Mouse (Mus musculus) midbrain, embryonic 14.5 days (tissue): ENCODE measurements at regions not wholly inside any gene's neighbourhood (a gene's known extent, or its start where the extent isn't known, plus 50 kb on each side); places are given as distances from the start of the nearest gene placed in this dataset.

Experiments
- ATAC-seq: fragments of 200-750 bp; cut with Nextera tagmentation; 2 replicates; pipeline ENCODE4 v1.8.0; 2017; ENCODE audit warnings: moderate number of reproducible peaks, moderate library complexity; ENCODE audit not compliant: low FRiP score, low TSS enrichment
- DNase-seq: peaks from one replicate; pipeline ENCODE4 v3.0.0-alpha.2; 2015
- H3K27ac ChIP-seq: fragments of 300-500 bp; sonication (generic); replicated peaks from 2 replicates; pipeline ENCODE4 v1.5.1; 2014; ENCODE audit warnings: mild to moderate bottlenecking, low read depth, low read length, moderate library complexity
- H3K27me3 ChIP-seq: fragments of 300-500 bp; sonication (generic); 2 replicates; pipeline ENCODE4 v1.6.1; 2014; ENCODE audit warnings: low read length, control low read depth, mixed read lengths; ENCODE audit not compliant: control insufficient read depth, insufficient read depth
- H3K36me3 ChIP-seq: fragments of 300-500 bp; sonication (generic); 2 replicates; pipeline ENCODE4 v1.6.1; 2014; ENCODE audit warnings: low read length, control low read depth; ENCODE audit not compliant: control insufficient read depth, insufficient read depth
- H3K4me1 ChIP-seq: fragments of 300-500 bp; sonication (generic); 2 replicates; pipeline ENCODE4 v1.6.1; 2014; ENCODE audit warnings: mild to moderate bottlenecking, antibody characterized with exemption, low read length, control low read depth; ENCODE audit not compliant: control insufficient read depth, insufficient read depth
- H3K4me2 ChIP-seq: fragments of 300-500 bp; sonication (generic); 2 replicates; pipeline ENCODE4 v1.6.1; 2014; ENCODE audit warnings: mild to moderate bottlenecking, low read length, moderate library complexity
- H3K4me3 ChIP-seq: fragments of 300-500 bp; sonication (generic); replicated peaks from 2 replicates; pipeline ENCODE4 v1.5.1; 2014; ENCODE audit warnings: low read depth, low read length
- H3K9ac ChIP-seq: fragments of 300-500 bp; sonication (generic); replicated peaks from 2 replicates; pipeline ENCODE4 v1.6.1; 2014; ENCODE audit warnings: mild to moderate bottlenecking, low read length, moderate library complexity
- H3K9me3 ChIP-seq: fragments of 300-500 bp; sonication (generic); 2 replicates; pipeline ENCODE4 v1.6.1; 2016; ENCODE audit warnings: low read length, control low read depth, mixed read lengths; ENCODE audit not compliant: control insufficient read depth
- WGBS: fragments of 180-500 bp; shearing (Covaris S2); extraction: QIAGEN DNeasy Blood & Tissue Kit; methylation state at CpG from one replicate; pipeline ENCODE4 v1.1.7; 2014; 5-methylcytosine and 5-hydroxymethylcytosine counted together

DNA sequence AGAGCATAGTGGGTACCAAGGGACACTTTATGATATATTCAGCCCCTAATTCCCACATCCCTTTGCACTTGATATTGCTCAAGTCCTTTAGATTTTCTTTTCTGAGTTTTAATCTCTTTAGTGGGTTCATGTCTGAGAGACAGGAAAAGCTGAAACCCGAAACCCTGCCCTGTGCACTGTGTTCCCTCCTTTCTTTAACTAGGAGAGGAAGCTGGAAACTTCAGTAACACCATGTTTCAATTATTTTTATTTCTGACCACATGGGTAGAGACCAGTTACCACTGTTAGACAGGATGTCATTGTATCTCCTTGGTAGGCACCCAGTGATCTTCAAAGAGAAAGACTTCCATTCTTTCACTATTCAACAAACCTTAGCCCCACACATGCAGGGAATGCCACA, 362.4 kb upstream of the Flrt2 start:
- DNase-seq, result no peak
- WGBS, result 78% methylated on average over 1 of the region's 1 CpGs
- H3K4me2 ChIP-seq, result no peak overlapping the region
- no peak overlapping the region for H3K4me3 ChIP-seq
- no peak overlapping the region for H3K27ac ChIP-seq
- H3K4me1 ChIP-seq, result no peaks in the 10 kb centered on the region
- H3K27me3 ChIP-seq, result no peaks in the 10 kb centered on the region
- no peak for ATAC-seq
- H3K36me3 ChIP-seq, result no peaks in the 10 kb centered on the region
- no peaks in the 10 kb centered on the region for H3K9me3 ChIP-seq
- no peak overlapping the region for H3K9ac ChIP-seq

DNA sequence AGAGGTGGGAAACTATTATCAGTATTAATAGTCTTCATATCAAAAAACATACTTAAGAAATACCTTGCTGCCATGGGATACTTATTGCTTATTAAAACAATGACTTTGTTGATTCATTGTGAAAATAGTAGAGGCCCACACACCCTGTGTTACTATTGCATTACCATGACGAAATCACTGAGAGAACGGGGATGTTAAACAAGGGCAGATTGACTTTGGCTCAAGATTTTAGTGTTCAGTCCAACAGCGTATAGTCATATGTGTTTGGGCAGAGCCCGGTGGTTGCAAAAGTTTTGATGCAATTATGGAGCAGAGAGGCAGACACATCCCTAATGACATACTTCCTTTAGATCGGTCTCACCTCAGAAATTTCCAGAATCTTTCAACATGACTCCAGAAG, 344.2 kb upstream of the Flrt2 start:
- Histone ChIP-seq H3K4me2 (no peak overlapping the region), H3K27me3 (no peaks in the 10 kb centered on the region; the same call in 1 of the 2 replicates), H3K4me1 (no peaks in the 10 kb centered on the region), H3K27ac (no peak overlapping the region), H3K4me3 (no peak overlapping the region), H3K9ac (no peak overlapping the region), H3K36me3 (no peaks in the 10 kb centered on the region), H3K9me3 (no peaks in the 10 kb centered on the region)
- ATAC-seq (no peak), DNase-seq (no peak)
- WGBS, result 95% methylated on average over 5 of the region's 5 CpGs

DNA sequence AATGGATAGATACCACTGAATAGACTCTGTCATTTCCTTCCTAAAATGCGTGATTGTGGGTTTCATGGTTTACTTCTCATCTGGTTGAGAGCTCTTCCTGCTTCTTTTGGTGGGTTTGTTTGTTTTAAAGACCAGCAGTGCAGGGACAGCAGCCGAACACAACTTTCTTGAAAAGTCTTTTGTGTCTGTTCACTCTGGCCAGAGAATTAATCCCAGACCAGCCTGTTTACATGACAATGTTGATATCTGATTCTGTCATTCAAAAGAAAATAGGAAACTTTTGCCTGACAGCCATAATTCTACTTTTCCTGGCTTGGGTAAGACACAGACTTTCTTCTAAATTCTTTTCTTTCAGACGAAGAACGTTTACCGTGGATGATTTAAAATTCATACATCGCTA, 336.9 kb upstream of the Flrt2 start:
- WGBS, result 4% methylated on average over 6 of the region's 6 CpGs
- no peak overlapping the region for H3K27ac ChIP-seq
- peak; percentile 30 for DNase-seq

DNA sequence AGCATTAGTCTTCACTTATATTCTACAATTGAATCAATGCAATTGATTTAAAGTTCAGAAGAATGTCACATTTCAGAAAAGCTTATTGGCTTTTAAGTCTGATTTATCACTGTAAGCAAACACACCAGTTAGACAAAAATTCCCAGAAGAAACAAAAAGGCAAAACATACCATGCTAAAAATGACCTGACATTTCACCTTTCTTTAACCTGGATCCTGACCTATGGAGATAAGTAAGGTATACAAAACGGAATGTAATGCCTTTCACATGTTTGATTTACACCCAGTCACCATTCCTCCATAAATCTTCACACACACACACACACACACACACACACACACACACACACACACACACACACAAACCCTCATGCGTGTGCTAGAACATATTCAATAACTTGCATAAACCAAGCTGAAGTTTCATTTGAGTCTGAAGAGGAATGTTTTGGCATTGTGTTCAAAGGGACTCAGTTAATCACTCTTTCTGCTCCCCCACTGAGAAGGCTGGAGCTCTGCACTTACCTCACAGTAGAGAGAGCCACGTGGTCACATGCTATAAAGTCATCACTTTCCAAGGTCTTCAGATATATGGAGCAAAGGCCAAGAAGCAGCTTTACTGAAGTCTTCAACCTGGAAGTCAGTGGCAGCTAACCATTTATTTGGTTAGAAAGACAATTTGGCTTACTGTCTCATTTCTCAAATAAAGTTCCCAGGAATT, 307.6 kb upstream of the Flrt2 start:
- 49% methylated on average over 3 of the region's 3 CpGs for WGBS
- Histone ChIP-seq H3K27me3 (no peaks in the 10 kb centered on the region), H3K36me3 (no peaks in the 10 kb centered on the region), H3K9me3 (no peaks in the 10 kb centered on the region), H3K9ac (no peak overlapping the region), H3K4me1 (no peaks in the 10 kb centered on the region), H3K4me2 (no peak overlapping the region), H3K27ac (no peak overlapping the region), H3K4me3 (no peak overlapping the region)
- DNase-seq (no peak), ATAC-seq (no peak)

More for the DNA sequence above, 336.9 kb upstream of the Flrt2 start:
- Histone ChIP-seq H3K36me3 (no peaks in the 10 kb centered on the region), H3K4me2 (no peak overlapping the region), H3K9me3 (no peaks in the 10 kb centered on the region), H3K4me1 (peaks cover 6% of the 10 kb centered on the region; the same call in 1 of the 2 replicates), H3K4me3 (no peak overlapping the region), H3K27me3 (peaks cover 4% of the 10 kb centered on the region; the same call in 1 of the 2 replicates), H3K9ac (no peak overlapping the region)
- no peak for ATAC-seq

DNA sequence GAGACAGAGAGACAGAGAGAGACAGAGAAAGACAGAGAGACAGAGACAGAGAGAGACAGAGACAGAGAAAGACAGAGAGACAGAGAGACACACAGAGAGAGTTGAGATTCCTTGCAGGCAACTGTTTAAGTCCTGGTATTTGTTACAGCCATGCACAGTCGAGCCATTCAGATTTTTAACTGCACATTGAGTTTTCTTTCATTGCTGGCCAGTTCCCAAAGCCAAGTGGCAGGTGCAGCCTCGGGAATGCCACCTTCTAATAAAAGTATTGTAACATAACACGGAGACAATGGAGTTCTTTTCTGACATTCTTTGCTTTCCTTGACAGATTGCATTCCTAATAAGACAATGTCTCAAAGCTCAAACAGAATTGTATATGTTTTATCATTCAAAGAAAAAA, 306.3 kb upstream of the Flrt2 start:
- 42% methylated on average over 3 of the region's 3 CpGs for WGBS
- H3K9ac ChIP-seq, result no peak overlapping the region
- no peaks in the 10 kb centered on the region for H3K4me1 ChIP-seq
- no peak overlapping the region for H3K4me2 ChIP-seq
- H3K36me3 ChIP-seq, result no peaks in the 10 kb centered on the region
- DNase-seq (peak; percentile 14), ATAC-seq (no peak)
- H3K4me3 ChIP-seq, result no peak overlapping the region
- no peaks in the 10 kb centered on the region for H3K9me3 ChIP-seq
- no peak overlapping the region for H3K27ac ChIP-seq
- no peaks in the 10 kb centered on the region for H3K27me3 ChIP-seq

DNA sequence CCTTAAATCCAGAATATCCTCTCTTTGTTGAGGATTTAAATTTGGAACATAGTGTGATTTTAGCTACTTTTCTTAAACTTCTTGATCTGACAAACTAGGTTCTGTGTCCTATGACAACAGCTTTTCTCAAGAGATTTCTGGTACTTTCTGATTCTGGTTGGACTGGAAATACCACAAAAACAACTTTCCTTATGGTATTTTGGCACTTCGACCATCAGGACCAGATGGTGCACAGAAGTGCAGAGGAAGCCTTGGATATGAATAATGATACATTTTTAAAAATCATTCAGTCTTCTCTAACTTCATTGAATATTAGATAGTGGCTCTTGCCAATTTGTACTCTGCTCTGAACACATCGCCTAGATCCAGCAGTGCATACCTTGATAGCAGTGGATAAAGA, 303.8 kb upstream of the Flrt2 start:
- Histone ChIP-seq H3K9ac (no peak overlapping the region), H3K9me3 (no peaks in the 10 kb centered on the region), H3K4me2 (no peak overlapping the region), H3K4me3 (no peak overlapping the region), H3K27ac (no peak overlapping the region), H3K36me3 (no peaks in the 10 kb centered on the region), H3K4me1 (no peaks in the 10 kb centered on the region), H3K27me3 (no peaks in the 10 kb centered on the region)
- no peak for ATAC-seq
- DNase-seq, result no peak
- 91% methylated on average over 2 of the region's 2 CpGs for WGBS

DNA sequence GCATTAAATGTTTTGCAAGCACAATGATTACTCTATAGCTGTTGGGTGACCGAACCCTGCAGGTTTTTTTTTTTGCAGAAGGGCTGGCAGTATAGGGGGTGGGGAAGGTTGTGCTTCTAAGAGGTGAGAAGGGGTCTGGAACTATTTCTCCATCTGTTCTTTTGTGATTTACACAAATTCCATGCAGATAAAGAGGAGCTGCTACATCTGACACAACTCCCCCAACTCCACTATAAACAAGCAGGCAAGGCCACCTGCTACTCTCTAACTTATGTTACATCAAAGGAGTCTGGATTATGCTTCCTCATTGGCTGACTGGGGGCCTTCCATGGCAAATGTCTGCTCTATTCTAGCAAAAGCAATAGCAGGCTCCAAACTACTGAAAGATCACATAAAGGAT, 299.2 kb upstream of the Flrt2 start:
- DNase-seq (peak; percentile 43), ATAC-seq (peak; percentile 58; the same call in 1 of the 2 replicates)

DNA sequence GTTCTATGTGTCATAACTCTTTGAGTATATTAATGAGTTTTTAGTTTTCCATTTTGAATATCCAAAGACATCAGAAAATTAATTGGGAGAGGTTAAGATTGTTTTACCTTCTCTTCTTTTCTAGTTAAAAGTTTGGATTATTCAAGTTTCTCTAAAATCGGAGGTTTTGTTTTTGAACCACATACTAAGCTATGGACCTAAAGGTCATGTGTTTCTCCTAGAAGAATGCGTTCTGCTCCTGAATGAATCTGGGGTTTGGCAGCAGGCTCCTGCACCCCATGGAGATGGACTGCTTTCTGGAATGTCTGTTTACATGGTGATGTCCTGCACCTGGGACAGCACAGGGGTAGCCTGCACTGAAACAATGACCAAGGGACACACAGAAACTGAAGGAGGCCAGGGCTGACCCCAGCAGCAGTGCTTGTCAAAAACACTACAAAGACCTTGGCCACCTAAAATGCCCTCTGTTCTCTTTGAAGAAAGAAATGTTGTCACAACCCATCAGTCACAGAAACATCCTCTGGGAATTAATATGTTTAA, 297.0 kb upstream of the Flrt2 start:
- 59% methylated on average over 2 of the region's 2 CpGs for WGBS
- no peak overlapping the region for H3K9ac ChIP-seq
- no peak for ATAC-seq

More for the DNA sequence above, 299.2 kb upstream of the Flrt2 start:
- Histone ChIP-seq H3K4me1 (no peaks in the 10 kb centered on the region), H3K9ac (no peak overlapping the region), H3K9me3 (no peaks in the 10 kb centered on the region), H3K4me3 (no peak overlapping the region), H3K4me2 (no peak overlapping the region), H3K27ac (no peak overlapping the region), H3K27me3 (no peaks in the 10 kb centered on the region), H3K36me3 (no peaks in the 10 kb centered on the region)
- WGBS, result 25% methylated on average over 1 of the region's 1 CpGs

DNA sequence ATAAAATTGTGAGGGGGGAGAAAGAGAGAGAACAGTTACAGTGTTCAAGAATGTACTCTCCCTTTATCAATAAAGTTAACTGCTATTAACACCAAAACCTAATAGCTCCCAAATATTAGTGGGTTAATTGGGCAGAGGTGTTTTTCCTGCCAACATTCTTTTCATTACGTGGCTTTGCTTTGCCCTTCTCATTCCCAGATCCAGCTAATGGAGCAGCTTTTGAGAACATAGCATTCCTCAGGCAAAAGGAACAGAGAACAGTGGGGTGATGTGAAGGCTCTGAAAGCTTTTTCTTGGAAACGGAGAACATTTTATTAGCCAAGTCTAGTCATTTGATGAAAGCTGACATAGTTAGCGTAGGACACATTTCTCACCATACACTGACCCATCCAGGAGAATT, 271.2 kb upstream of the Flrt2 start:
- no peaks in the 10 kb centered on the region for H3K9me3 ChIP-seq
- WGBS, result 94% methylated on average over 3 of the region's 3 CpGs
- no peak for DNase-seq
- H3K4me3 ChIP-seq, result no peak overlapping the region
- no peaks in the 10 kb centered on the region for H3K36me3 ChIP-seq
- no peaks in the 10 kb centered on the region for H3K4me1 ChIP-seq
- no peak for ATAC-seq
- no peaks in the 10 kb centered on the region for H3K27me3 ChIP-seq
- H3K9ac ChIP-seq, result no peak overlapping the region
- H3K27ac ChIP-seq, result no peak overlapping the region
- no peak overlapping the region for H3K4me2 ChIP-seq

More for the DNA sequence above, 297.0 kb upstream of the Flrt2 start:
- Histone ChIP-seq H3K9me3 (no peaks in the 10 kb centered on the region), H3K4me3 (no peak overlapping the region), H3K4me2 (no peak overlapping the region), H3K27ac (no peak overlapping the region), H3K36me3 (no peaks in the 10 kb centered on the region), H3K27me3 (no peaks in the 10 kb centered on the region), H3K4me1 (no peaks in the 10 kb centered on the region)
- no peak for DNase-seq
